Mouse (Mus musculus): Measurements from ENCODE around the gene Iqcf1.

DNA sequence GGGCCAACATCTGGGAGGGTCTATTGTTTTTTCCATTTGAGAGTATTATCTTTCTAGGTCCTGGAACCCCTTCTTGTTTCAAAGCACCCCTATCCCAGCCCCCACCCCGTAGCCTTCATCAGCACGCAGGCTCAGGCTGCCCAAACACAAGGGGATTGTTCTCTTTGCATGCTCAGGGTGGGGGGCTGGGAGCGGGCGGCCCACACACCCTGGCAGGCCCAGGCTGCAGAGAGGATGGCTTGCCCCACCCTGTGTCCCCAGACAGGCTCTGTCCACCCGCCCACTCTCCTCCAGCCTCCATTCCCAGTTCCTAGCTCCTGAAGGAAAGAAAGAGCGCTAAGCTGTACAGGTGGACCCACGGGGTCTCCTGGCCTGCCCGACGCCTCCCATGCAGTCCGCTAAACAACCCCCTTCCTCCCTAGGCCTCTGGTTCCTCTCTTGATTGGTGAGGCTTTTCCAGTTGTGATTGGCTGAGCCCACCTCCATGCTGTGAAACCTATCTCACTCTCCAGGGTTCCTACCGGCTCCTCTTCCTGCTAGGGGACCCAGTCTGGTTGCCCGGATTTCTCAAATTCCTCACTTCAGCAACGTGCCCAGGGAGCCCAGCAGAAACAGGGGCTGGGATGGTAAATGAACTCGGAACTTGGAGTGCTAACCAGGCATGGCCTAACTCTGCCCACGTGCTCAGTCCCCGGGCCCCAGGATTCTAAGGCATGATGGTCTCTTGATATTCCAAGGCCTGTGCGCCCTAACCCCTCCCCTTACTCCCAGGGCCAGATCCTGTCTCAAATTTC, 44.7 kb upstream of the Iqcf1 start:
- TF ChIP-seq CTCF (IDR thresholded peaks at IDR 0.05; ENCODE audit: control insufficient read depth, insufficient read depth, low read length) (no peak), POLR2A (IDR thresholded peaks at IDR 0.05; ENCODE audit: borderline replicate concordance, control insufficient read depth, low read depth, low read length) (no peak)

Data from bone marrow, adult 2 months (tissue).